Mouse (Mus musculus) bone marrow, adult 2 months (tissue): ENCODE measurements around the gene Syndig1. TPM values are rescaled to one million over a fixed set of nuclear protein-coding genes. Genes with fewer than 3 reads are reported as not detected.

ENCODE experiments used
- H3K27ac ChIP-seq: fragments of 200-500 bp; 2 replicates; pipeline ENCODE4 v1.5.1; 2012; ENCODE audit warnings: low read depth, mild to moderate bottlenecking, control low read depth, inconsistent platforms, low read length; ENCODE audit not compliant: control insufficient read depth, poor library complexity, insufficient read depth
- H3K4me1 ChIP-seq: fragments of 200-500 bp; 2 replicates; pipeline ENCODE4 v1.6.1; 2011; ENCODE audit warnings: low read length; ENCODE audit not compliant: control insufficient read depth, insufficient read depth
- H3K4me3 ChIP-seq: fragments of 200-500 bp; replicated peaks from 2 replicates; pipeline ENCODE3; 2011; ENCODE audit warnings: mild to moderate bottlenecking, low read depth, low read length, control low read depth; ENCODE audit not compliant: control insufficient read depth
- CTCF ChIP-seq: fragments of 200-500 bp; IDR thresholded peaks from 2 replicates; pipeline ENCODE4 v1.5.1; 2011; ENCODE audit warnings: low read length, control low read depth; ENCODE audit not compliant: control insufficient read depth, insufficient read depth
- POLR2A ChIP-seq: fragments of 200-500 bp; IDR thresholded peaks from 2 replicates; pipeline ENCODE4 v1.6.1; 2011; ENCODE audit warnings: low read depth, mild to moderate bottlenecking, control low read depth, low read length, borderline replicate concordance; ENCODE audit not compliant: control insufficient read depth
- WGBS: fragments of 180-500 bp; shearing (Covaris S2); methylation state at CpG from one replicate; pipeline ENCODE4 v1.1.7; 2018; 5-methylcytosine and 5-hydroxymethylcytosine counted together
- polyA plus RNA-seq: library from polyadenylated mRNA; stranded (reverse); fragments of >200 nt; gene quantifications from 2 replicates; pipeline ENCODE4 v1.2.4, GENCODE M21; 2011; ENCODE audit warnings: low replicate concordance; ENCODE audit not compliant: missing spikeins, insufficient read depth, insufficient read length

The Syndig1 gene
- polyA plus RNA-seq, 1 experiment: not detected

GRCm38 (mm10) chr2:149844575-149844974 lies 15.6 kb downstream of the Syndig1 start:
- no peaks in the 10 kb centered on the region for H3K4me1 ChIP-seq
- no peak for TF ChIP-seq CTCF
- TF ChIP-seq POLR2A: no peak
- no peak overlapping the region for H3K27ac ChIP-seq
- 58% methylated on average over 2 of the region's 2 CpGs for WGBS
- H3K4me3 ChIP-seq: no peak overlapping the region

- no peak overlapping the region for H3K4me3 ChIP-seq
- TF ChIP-seq CTCF (no peak), POLR2A (no peak)
- H3K27ac ChIP-seq: no peak overlapping the region
- H3K4me1 ChIP-seq: no peaks in the 10 kb centered on the region
- 50% methylated on average over 4 of the region's 4 CpGs for WGBS
Measured at GRCm38 (mm10) chr2:149848778-149849177, 19.8 kb downstream of the Syndig1 start.

GRCm38 (mm10) chr2:149861002-149861401 lies 32.0 kb downstream of the Syndig1 start:
- Histone ChIP-seq H3K4me1 (no peaks in the 10 kb centered on the region), H3K27ac (no peak overlapping the region), H3K4me3 (no peak overlapping the region)
- 83% methylated on average over 3 of the region's 3 CpGs for WGBS
- TF ChIP-seq POLR2A (no peak), CTCF (no peak)

GRCm38 (mm10) chr2:149865914-149866435 lies 37.0 kb downstream of the Syndig1 start:
- Histone ChIP-seq H3K4me1 (no peaks in the 10 kb centered on the region), H3K27ac (no peak overlapping the region), H3K4me3 (no peak overlapping the region)
- WGBS: 73% methylated on average over 5 of the region's 5 CpGs
- TF ChIP-seq POLR2A (no peak), CTCF (no peak)

- H3K27ac ChIP-seq: no peak overlapping the region
- no peak overlapping the region for H3K4me3 ChIP-seq
- TF ChIP-seq CTCF (no peak), POLR2A (no peak)
- no peaks in the 10 kb centered on the region for H3K4me1 ChIP-seq
- 49% methylated on average over 2 of the region's 2 CpGs for WGBS
Measured at GRCm38 (mm10) chr2:149870496-149870895, 41.5 kb downstream of the Syndig1 start.

- Histone ChIP-seq H3K4me1 (no peaks in the 10 kb centered on the region), H3K27ac (no peak overlapping the region), H3K4me3 (no peak overlapping the region)
- TF ChIP-seq POLR2A (no peak), CTCF (no peak)
- 79% methylated on average over 4 of the region's 4 CpGs for WGBS
Measured at GRCm38 (mm10) chr2:149872496-149872895, 43.5 kb downstream of the Syndig1 start.

GRCm38 (mm10) chr2:149873346-149873745 lies 44.3 kb downstream of the Syndig1 start:
- Histone ChIP-seq H3K4me1 (no peaks in the 10 kb centered on the region), H3K4me3 (no peak overlapping the region), H3K27ac (no peak overlapping the region)
- no peak for TF ChIP-seq CTCF
- TF ChIP-seq POLR2A: no peak
- WGBS: 79% methylated on average over 3 of the region's 3 CpGs

- WGBS: 45% methylated on average over 2 of the region's 2 CpGs
- TF ChIP-seq POLR2A (no peak), CTCF (no peak)
- no peak overlapping the region for H3K27ac ChIP-seq
- H3K4me3 ChIP-seq: no peak overlapping the region
- no peaks in the 10 kb centered on the region for H3K4me1 ChIP-seq
Measured at GRCm38 (mm10) chr2:149877954-149878353, 48.9 kb downstream of the Syndig1 start.

- TF ChIP-seq POLR2A: no peak
- TF ChIP-seq CTCF: no peak
- H3K4me3 ChIP-seq: no peak overlapping the region
- no peaks in the 10 kb centered on the region for H3K4me1 ChIP-seq
- H3K27ac ChIP-seq: no peak overlapping the region
Measured at GRCm38 (mm10) chr2:149887634-149888033, 58.6 kb downstream of the Syndig1 start.
